8 mouse cellular contexts compared by ENCODE assay signal in the genomic region with DNA sequence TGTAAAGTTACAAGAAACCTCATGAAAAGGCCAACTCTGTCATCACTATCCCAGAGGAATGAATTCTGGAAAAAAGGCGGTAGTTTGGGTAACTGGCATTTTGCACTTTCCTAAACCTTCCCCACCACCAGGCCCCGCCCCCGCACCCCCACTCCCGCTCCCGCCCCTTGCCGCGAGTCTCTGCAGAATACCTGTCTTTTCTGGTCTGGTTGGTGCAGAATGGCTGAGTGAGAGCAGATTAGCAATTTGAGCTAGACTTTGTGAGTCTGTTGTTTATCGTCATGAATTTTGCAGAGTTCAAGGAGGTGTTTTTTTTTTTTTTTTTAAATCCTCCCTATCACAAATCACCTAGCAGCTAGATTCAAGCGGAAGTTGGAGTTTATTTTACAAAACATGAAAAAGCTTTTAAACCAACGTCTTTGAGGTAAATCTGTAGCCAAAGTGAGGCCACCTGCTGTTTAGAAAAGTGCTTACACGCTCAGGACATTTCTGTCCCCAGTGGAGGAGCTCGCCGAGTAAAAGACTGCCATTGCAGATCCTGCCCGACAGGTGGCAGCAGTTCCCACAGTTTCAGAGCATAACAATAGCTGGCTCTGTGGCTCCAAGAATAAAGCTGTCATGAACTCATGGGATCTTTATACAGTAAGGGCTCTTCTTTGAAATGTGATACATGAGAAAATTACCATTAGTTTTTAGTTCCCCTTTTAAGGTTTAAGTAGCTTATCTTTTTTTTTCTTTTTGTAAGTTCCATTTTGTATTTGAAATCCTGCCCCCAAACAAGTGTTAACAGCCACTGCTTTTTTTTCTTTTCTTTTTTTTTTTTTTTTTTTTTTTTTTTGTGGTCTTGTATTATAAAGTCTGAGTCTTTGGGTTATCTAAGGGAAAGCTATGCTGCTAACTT.
DNase-seq lines count a peak whose midpoint lies in the region; ATAC-seq and TF ChIP-seq lines count a peak whose summit lies in the region.

No protein-coding gene starts in this region.

- no peak overlapping the region for H3K4me3 ChIP-seq in hindbrain, embryonic 10.5 days
- no peak overlapping the region; the same call in 1 of the 2 replicates for H3K4me3 ChIP-seq in lung, embryonic 15.5 days
- no peak overlapping the region for H3K4me3 ChIP-seq in thymus, adult 2 months (ENCODE audit: control insufficient read depth, insufficient read depth, low read length)

- WGBS in hindbrain, embryonic 10.5 days = 5% methylated on average over 14 of the region's 14 CpGs
- 4% methylated on average over 14 of the region's 14 CpGs for WGBS in lung, embryonic 15.5 days
- 8% methylated on average over 14 of the region's 14 CpGs for WGBS in thymus, adult 2 months

- peak overlapping the region; percentile 36 for H3K4me2 ChIP-seq in lung, embryonic 15.5 days

- peak; percentile 70; the same call in 1 of the 2 replicates for ATAC-seq in lung, embryonic 15.5 days (ENCODE audit: borderline replicate concordance, extremely low read depth, low FRiP score, low TSS enrichment)

- no peaks in the 10 kb centered on the region for H3K36me3 ChIP-seq in hindbrain, embryonic 10.5 days
- no peaks in the 10 kb centered on the region for H3K36me3 ChIP-seq in lung, embryonic 15.5 days
- no peaks in the 10 kb centered on the region for H3K36me3 ChIP-seq in thymus, adult 2 months (ENCODE audit: control insufficient read depth, insufficient read depth, low read length)

- H3K27me3 ChIP-seq in hindbrain, embryonic 10.5 days (ENCODE audit: insufficient read depth, poor library complexity, severe bottlenecking) = peaks cover 3% of the 10 kb centered on the region; the same call in 1 of the 2 replicates
- no peaks in the 10 kb centered on the region for H3K27me3 ChIP-seq in lung, embryonic 15.5 days
- no peaks in the 10 kb centered on the region for H3K27me3 ChIP-seq in thymus, adult 2 months (ENCODE audit: control insufficient read depth, insufficient read depth, low read length)

- H3K4me1 ChIP-seq in hindbrain, embryonic 10.5 days (replicated peaks) = no peaks in the 10 kb centered on the region
- no peaks in the 10 kb centered on the region for H3K4me1 ChIP-seq in lung, embryonic 15.5 days
- no peaks in the 10 kb centered on the region for H3K4me1 ChIP-seq in thymus, adult 2 months (replicated peaks; ENCODE audit: control insufficient read depth, insufficient read depth, low read length)

- 0 out of 2 replicates have a peak, but pooled peaks cover 3% of the 10 kb centered on the region for H3K9me3 ChIP-seq in hindbrain, embryonic 10.5 days
- no peaks in the 10 kb centered on the region for H3K9me3 ChIP-seq in lung, embryonic 15.5 days

- no peak overlapping the region for H3K9ac ChIP-seq in lung, embryonic 15.5 days

- no peak overlapping the region for H3K27ac ChIP-seq in hindbrain, embryonic 10.5 days
- H3K27ac ChIP-seq in lung, embryonic 15.5 days = no peak overlapping the region
- no peak overlapping the region for H3K27ac ChIP-seq in thymus, adult 2 months (ENCODE audit: control insufficient read depth, insufficient read depth, low read length)

- peak; percentile 86 for DNase-seq in Muller cell, postnatal 12 days (ENCODE audit: inconsistent ontology term)
- DNase-seq in cerebellum, adult 9-11 months = peak; percentile 76
- DNase-seq in frontal cortex, adult 2 months (ENCODE audit: extremely low spot score in 1 of 2, low spot score in 1 of 2) = peak; percentile 79 to 96
- peak; percentile 86 for DNase-seq in hindbrain, embryonic 10.5 days (ENCODE audit: low spot score)
- DNase-seq in layer of hippocampus, adult 9-10 months (ENCODE audit: low spot score) = peak; percentile 95
- DNase-seq in ovary, adult 18-20 months (ENCODE audit: low spot score) = peak; percentile 58
- DNase-seq in thymus, adult 2 months = peak; percentile 88

- peak; percentile 79; the same call in 1 of the 2 replicates for TF ChIP-seq CTCF in thymus, adult 2 months (IDR thresholded peaks at IDR 0.05; ENCODE audit: borderline replicate concordance, control insufficient read depth, extremely low read depth, insufficient read depth, low read length, poor library complexity)

- TF ChIP-seq POLR2A in thymus, adult 2 months (IDR thresholded peaks at IDR 0.05; ENCODE audit: control insufficient read depth, extremely low read depth, insufficient read depth, low read length, poor library complexity) = no peak
